8 mouse cellular contexts compared by ENCODE assay signal in genomic region chr3:123516784-123517183, GRCm38 (mm10).
DNase-seq lines count a peak whose midpoint lies in the region; ATAC-seq and TF ChIP-seq lines count a peak whose summit lies in the region.
"Had no signal": no experiment of that assay in that cellular context is flagged by ENCODE, and none has a peak within 500 bp of the region (broad histone marks: within the 10 kb centered on the region; RNA-seq: fewer than 3 reads in every experiment).

No protein-coding gene starts in this region.

- TF ChIP-seq POLR2A in limb, embryonic 14.5 days (IDR thresholded peaks at IDR 0.05; ENCODE audit: borderline replicate concordance, extremely low read depth, insufficient read depth, insufficient read length): no peak

- no peak overlapping the region for H3K9ac ChIP-seq in neural tube, embryonic 11.5 days (ENCODE audit: low read length)
- no peak overlapping the region for H3K9ac ChIP-seq in hindbrain, embryonic 13.5 days
- H3K9ac ChIP-seq in limb, embryonic 14.5 days (ENCODE audit: low read depth, low read length, severe bottlenecking): no peak overlapping the region
- H3K9ac ChIP-seq: embryonic facial prominence, embryonic 13.5 days had no signal

- no peaks in the 10 kb centered on the region for H3K4me1 ChIP-seq in neural tube, embryonic 11.5 days (ENCODE audit: control insufficient read depth, insufficient read depth, low read length)
- H3K4me1 ChIP-seq in hindbrain, embryonic 13.5 days (replicated peaks): no peaks in the 10 kb centered on the region
- H3K4me1 ChIP-seq in limb, embryonic 14.5 days (ENCODE audit: control insufficient read depth, insufficient read depth, low read length): no peaks in the 10 kb centered on the region
- H3K4me1 ChIP-seq: embryonic facial prominence, embryonic 13.5 days had no signal

- 46% methylated on average over 4 of the region's 4 CpGs for WGBS in neural tube, embryonic 11.5 days
- WGBS in hindbrain, embryonic 13.5 days: 33% methylated on average over 4 of the region's 4 CpGs
- WGBS in limb, embryonic 14.5 days: 39% methylated on average over 4 of the region's 4 CpGs

- H3K27me3 ChIP-seq in neural tube, embryonic 11.5 days (ENCODE audit: control insufficient read depth, insufficient read depth, low read length): no peaks in the 10 kb centered on the region
- H3K27me3 ChIP-seq in hindbrain, embryonic 13.5 days: no peaks in the 10 kb centered on the region
- H3K27me3 ChIP-seq in limb, embryonic 14.5 days (ENCODE audit: control insufficient read depth, insufficient read depth, low read length): no peaks in the 10 kb centered on the region
- H3K27me3 ChIP-seq: embryonic facial prominence, embryonic 13.5 days had no signal

- no peaks in the 10 kb centered on the region for H3K36me3 ChIP-seq in neural tube, embryonic 11.5 days (ENCODE audit: control insufficient read depth, insufficient read depth, low read length)
- H3K36me3 ChIP-seq in hindbrain, embryonic 13.5 days: no peaks in the 10 kb centered on the region
- no peaks in the 10 kb centered on the region for H3K36me3 ChIP-seq in limb, embryonic 14.5 days (ENCODE audit: control insufficient read depth, insufficient read depth, low read length)
- H3K36me3 ChIP-seq: embryonic facial prominence, embryonic 13.5 days had no signal

- peak; percentile 26; the same call in 1 of the 2 replicates for ATAC-seq in neural tube, embryonic 11.5 days (ENCODE audit: insufficient read depth, low FRiP score, low TSS enrichment)
- 0 out of 2 replicates have a peak, but pooled peaks have one; percentile 22 for ATAC-seq in hindbrain, embryonic 13.5 days (ENCODE audit: low FRiP score)
- ATAC-seq in limb, embryonic 14.5 days (ENCODE audit: low FRiP score, low read depth): no peak

- H3K4me3 ChIP-seq in neural tube, embryonic 11.5 days (ENCODE audit: low read depth, low read length): no peak overlapping the region
- H3K4me3 ChIP-seq in hindbrain, embryonic 13.5 days: no peak overlapping the region
- H3K4me3 ChIP-seq in limb, embryonic 14.5 days (replicated peaks; ENCODE audit: low read length): no peak overlapping the region
- H3K4me3 ChIP-seq: embryonic facial prominence, embryonic 13.5 days had no signal

- no peak overlapping the region for H3K27ac ChIP-seq in neural tube, embryonic 11.5 days (ENCODE audit: low read depth, low read length)
- H3K27ac ChIP-seq in hindbrain, embryonic 13.5 days: no peak overlapping the region
- H3K27ac ChIP-seq in limb, embryonic 14.5 days (replicated peaks; ENCODE audit: low read depth, low read length): no peak overlapping the region
- H3K27ac ChIP-seq: embryonic facial prominence, embryonic 13.5 days had no signal

- DNase-seq in neural tube, embryonic 11.5 days (ENCODE audit: low spot score): peak; percentile 66
- DNase-seq in neural tube, embryonic 10.5 days (ENCODE audit: extremely low spot score, low spot score): no peak
- DNase-seq in ZHBTc4 (ENCODE audit: low read depth, low spot score): peak; percentile 52
- DNase-seq in cerebellum, postnatal 36 days: peak; percentile 53 to 67
- DNase-seq in limb, embryonic 14.5 days (ENCODE audit: low spot score): peak; percentile 54
- DNase-seq in right cerebral cortex, postnatal 14 days: peak; percentile 32

- H3K9me3 ChIP-seq in neural tube, embryonic 11.5 days (ENCODE audit: control insufficient read depth, low read length): no peaks in the 10 kb centered on the region
- no peaks in the 10 kb centered on the region for H3K9me3 ChIP-seq in hindbrain, embryonic 13.5 days
- H3K9me3 ChIP-seq in limb, embryonic 14.5 days (ENCODE audit: control insufficient read depth, low read length): no peaks in the 10 kb centered on the region
- H3K9me3 ChIP-seq: embryonic facial prominence, embryonic 13.5 days had no signal

- no peak overlapping the region for H3K4me2 ChIP-seq in neural tube, embryonic 11.5 days (ENCODE audit: low read depth)
- H3K4me2 ChIP-seq in hindbrain, embryonic 13.5 days: no peak overlapping the region
- H3K4me2 ChIP-seq in limb, embryonic 14.5 days (replicated peaks; ENCODE audit: low read depth, low read length, severe bottlenecking): no peak overlapping the region
- H3K4me2 ChIP-seq: embryonic facial prominence, embryonic 13.5 days had no signal
